Mouse (Mus musculus) left cerebral cortex, adult 8-10 months (tissue): ENCODE data around the gene Kpna1. TPM values are rescaled to one million over a fixed set of nuclear protein-coding genes. Genes with fewer than 3 reads are reported as not detected.
A peak's percentile ranks its signal among the peaks of the same experiment; 100 is the strongest.
"Not testable (repeated sequence)": the region's sequence is repeated elsewhere in the genome, so short reads cannot be mapped to it uniquely, and the experiment has no call there.

Experiments used
- DNase-seq, 2 experiments: peaks; one replicate each; pipeline ENCODE4 v3.0.0; 2022; ENCODE audit warnings: low spot score in 2 of 2
- total RNA-seq, 4 experiments: library from RNA; stranded (reverse); gene quantifications; 2 replicates each; pipeline ENCODE4 v1.2.4; 2022

Gene Kpna1
- total RNA-seq, 4 experiments from 2014 or later = 128 to 143 (median 130) TPM

- no peak for DNase-seq
Measured at GRCm38 (mm10) chr16:35987930-35988329, 9.4 kb downstream of the Kpna1 start.

DNA sequence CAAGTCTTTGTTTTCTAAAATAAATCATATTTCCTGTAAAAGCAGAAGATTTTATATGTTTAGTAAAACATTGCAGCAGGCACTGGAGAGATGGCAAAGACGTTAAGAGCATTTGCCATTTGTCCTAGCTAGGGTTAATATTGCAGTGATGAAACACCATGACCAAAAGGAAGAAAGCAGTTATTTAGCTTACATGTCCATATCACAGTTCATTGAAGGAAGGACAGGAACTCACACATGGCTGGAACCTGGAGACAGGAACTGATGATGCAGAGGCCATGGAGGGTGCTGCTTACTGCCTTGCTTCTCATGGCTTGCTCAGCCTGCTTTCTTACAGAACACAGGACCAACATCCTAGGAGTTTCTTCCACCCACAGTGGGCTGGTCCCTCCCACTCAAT is 13.8 kb downstream of the Kpna1 start:
- no peak for DNase-seq

GRCm38 (mm10) chr16:35993316-35993715 is 14.8 kb downstream of the Kpna1 start:
- DNase-seq = no peak

DNA sequence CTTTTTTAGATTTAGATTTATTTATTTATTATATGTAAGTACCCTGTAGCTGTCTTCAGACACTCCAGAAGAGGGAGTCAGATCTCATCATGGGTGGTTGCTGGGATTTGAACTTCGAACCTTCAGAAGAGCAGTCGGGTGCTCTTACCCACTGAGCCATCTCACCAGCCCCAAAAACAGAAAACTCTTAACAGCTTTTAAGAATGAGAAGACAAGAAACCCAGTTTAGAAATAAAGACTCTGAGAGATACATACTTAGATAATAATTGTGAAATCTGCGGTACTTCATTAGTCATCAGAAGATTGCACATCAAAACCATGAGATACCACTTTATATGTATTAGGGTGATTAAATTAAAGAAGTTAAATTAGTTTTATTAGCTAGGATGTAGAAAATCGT is 20.3 kb downstream of the Kpna1 start:
- not testable (repeated sequence) for DNase-seq

- no peak for DNase-seq
Measured at GRCm38 (mm10) chr16:36008396-36008795, 29.8 kb downstream of the Kpna1 start.

DNA sequence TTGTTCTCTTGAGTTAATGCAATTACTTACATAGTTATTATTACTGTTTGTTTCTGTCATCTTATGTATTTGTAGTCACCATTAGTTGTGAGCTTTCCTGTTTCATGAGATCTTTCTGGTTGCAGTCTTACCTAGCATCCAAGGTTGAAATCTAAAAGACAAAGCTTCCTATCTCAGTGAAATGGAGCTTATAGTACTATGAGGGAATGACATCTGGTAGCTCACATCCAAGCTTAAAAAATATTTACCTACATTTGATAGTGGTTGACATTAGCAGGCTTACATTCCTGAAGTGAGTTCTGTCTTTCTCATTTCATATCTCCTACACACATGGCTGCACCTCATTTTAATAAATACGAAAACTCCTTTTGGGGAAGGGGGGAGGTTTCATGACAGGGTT is 37.8 kb downstream of the Kpna1 start:
- DNase-seq = no peak

- DNase-seq = not testable (repeated sequence)
Measured at GRCm38 (mm10) chr16:36028120-36028519, 49.6 kb downstream of the Kpna1 start.

GRCm38 (mm10) chr16:36040640-36041624 is 62.4 kb downstream of the Kpna1 start, which contains the start of gene Wdr5b:
Gene Wdr5b (plus strand): TSS chr16:36041190.
- peak; percentile 79 to 97 for DNase-seq

DNA sequence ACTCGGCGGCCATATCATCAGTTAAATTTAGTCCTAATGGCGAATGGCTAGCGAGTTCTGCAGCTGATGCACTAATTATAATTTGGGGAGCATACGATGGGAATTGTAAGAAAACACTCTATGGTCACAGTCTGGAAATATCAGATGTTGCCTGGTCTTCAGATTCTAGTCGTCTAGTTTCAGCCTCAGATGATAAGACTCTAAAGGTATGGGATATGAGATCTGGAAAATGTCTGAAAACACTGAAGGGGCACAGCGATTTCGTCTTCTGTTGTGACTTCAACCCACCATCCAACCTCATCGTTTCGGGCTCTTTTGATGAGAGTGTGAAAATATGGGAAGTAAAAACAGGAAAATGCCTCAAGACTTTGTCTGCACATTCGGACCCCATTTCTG is 63.1 kb downstream of the Kpna1 start:
- no peak for DNase-seq

GRCm38 (mm10) chr16:36043073-36043472 is 64.5 kb downstream of the Kpna1 start:
- DNase-seq = no peak

GRCm38 (mm10) chr16:36043964-36044363 is 65.4 kb downstream of the Kpna1 start:
- no peak for DNase-seq

DNA sequence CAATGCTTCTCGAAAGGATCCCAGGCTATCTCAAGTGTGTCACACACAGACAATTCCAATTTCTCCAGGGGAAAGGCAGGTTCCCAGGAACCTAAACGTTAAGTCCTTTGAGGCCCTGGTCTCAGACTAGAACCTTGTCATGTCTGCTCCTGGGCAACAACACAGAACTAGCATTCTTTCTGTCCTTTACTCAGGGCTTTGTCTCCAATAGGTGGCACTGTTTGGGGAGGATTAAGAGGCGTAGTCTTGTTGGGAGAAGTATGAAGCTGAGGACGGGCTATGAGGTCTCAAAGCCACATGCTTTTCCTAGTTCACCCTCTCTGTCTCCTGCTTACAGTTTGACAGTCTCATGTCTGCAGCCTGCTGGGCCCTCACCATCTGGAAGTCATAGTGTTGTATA is 69.0 kb downstream of the Kpna1 start:
- no peak for DNase-seq

DNA sequence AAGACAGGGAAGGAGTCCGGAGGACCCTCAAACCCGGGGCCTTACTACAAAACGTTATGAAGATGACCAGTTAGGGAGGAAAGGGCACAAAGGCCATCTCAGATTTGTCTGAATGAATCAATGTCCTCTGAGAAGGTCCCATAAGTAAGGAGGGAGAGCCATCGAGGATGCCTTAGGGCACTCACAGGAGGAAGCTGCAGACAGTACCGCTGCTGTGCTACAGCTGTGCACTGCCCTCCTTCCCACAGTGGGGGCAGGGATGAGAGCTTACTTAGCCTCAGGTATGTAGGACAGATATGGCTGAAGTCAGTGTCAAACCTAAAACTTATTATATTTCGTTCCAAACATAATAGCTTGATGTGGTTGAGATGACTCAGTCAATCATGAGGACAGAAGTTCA is 72.9 kb downstream of the Kpna1 start:
- no peak for DNase-seq

DNA sequence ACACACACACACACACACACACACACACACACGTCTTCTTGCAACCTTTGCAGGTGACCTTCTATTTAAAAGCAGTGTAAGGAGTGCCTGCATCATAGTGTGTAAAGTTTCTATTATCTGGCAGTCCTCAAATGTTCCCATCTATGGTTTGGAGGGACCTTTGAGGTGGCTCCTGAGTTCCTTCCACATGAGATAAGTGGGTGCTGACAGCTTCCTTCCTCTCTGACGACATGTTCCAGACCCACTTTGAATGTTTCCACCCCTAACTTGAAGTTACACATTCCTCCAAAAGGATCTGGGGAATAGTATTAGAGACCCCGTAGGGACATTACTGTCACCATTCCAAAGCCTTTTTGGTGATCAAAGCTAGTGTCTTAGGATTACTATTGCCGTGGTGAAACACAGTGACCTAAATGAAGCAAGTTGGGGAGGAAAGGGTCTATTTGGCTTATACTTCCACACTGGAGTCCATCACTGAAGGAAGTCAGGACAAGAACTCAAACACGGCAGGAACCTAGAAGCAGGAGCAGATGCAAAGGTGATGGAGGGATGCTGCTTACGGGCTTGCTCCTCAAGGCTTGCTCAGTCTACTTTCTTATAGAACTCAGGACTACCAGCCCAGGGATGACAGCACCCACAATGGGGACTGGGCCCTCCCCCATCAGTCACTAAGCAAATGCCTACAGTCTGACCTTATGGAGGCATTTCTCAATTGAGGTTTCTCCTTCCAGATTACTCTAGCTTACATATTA is 75.2 kb downstream of the Kpna1 start:
- no peak for DNase-seq

GRCm38 (mm10) chr16:36054920-36055319 is 76.4 kb downstream of the Kpna1 start:
- no peak for DNase-seq

GRCm38 (mm10) chr16:36056416-36056815 is 77.9 kb downstream of the Kpna1 start:
- DNase-seq = no peak

GRCm38 (mm10) chr16:36057933-36058475 is 79.5 kb downstream of the Kpna1 start:
- DNase-seq = no peak

DNA sequence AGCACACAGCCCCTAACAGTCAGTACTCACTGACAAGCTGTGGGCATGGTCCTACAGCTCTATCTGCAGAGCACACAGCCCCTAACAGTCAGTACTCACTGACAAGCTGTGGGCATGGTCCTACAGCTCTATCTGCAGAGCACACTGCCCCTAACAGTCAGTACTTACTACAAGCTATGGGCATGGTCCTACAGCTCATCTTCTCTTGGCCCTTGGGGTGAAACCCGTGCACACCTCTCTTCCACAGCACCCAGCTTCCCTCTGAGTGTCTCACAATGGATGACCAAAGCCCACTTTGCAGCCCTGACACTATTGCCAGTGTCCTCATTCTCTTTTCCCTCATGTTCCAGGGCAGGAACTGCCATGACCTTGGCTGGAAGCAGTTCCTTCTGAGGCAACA is 84.0 kb downstream of the Kpna1 start:
- not testable (repeated sequence) for DNase-seq

GRCm38 (mm10) chr16:36063315-36063714 is 84.8 kb downstream of the Kpna1 start:
- no peak for DNase-seq

DNA sequence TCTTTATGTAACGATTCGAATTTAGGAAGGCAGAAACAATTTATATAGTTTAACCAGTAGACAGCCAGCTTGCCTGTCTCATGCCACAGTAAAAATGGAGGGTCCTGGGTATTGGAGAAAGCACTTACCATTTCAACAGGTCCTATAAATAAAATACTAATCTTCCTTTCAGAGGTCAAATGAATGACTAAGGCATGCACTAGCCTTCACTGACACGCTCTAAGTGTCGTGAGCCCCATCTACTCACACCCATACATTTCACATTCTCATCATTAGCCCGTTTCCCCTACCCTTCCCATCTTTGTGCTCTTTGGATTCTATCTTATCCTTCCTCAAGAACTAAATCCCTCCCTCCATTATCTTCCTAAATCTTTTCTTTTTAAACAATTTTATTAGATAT is 86.4 kb downstream of the Kpna1 start:
- no peak for DNase-seq

DNA sequence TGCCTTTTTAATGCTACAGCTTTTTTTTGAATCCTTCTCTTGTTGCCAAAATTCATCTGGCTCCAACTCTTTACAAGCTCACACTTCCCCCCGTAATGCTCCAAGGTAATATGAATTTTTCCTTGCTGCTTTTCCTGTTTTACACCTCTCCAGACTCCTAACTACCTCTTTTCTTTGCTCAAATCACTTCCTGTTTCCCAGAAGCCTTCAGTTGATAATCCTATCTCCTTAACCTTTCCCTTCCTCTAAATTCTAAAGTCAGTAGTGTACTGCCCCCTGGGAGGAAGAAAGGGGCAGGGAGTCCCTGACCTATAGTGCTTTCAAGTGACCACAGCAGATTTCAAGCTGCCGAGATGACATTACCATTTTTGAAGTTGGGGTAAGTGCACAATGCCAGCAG is 89.1 kb downstream of the Kpna1 start:
- no peak for DNase-seq

GRCm38 (mm10) chr16:36068356-36068755 is 89.8 kb downstream of the Kpna1 start:
- DNase-seq = no peak
